Mouse (Mus musculus) thymus, adult 2 months (tissue): ENCODE data around the gene Nacc2. TPM values are rescaled to one million over a fixed set of nuclear protein-coding genes. Genes with fewer than 3 reads are reported as not detected.

Experiments
- DNase-seq: peaks from one replicate; pipeline ENCODE4 v3.0.0; 2021
- H3K27ac ChIP-seq: fragments of 200-500 bp; 2 replicates; pipeline ENCODE4 v1.5.1; 2012; ENCODE audit warnings: low read length, control low read depth; ENCODE audit not compliant: control insufficient read depth, insufficient read depth
- H3K27me3 ChIP-seq: fragments of 200-500 bp; 2 replicates; pipeline ENCODE4 v1.6.1; 2012; ENCODE audit warnings: mild to moderate bottlenecking, low read length, moderate library complexity, mixed read lengths; ENCODE audit not compliant: control insufficient read depth, insufficient read depth
- H3K36me3 ChIP-seq: fragments of 200-500 bp; 2 replicates; pipeline ENCODE4 v1.6.1; 2012; ENCODE audit warnings: mild to moderate bottlenecking, low read length, moderate library complexity; ENCODE audit not compliant: control insufficient read depth, insufficient read depth
- H3K4me1 ChIP-seq: fragments of 200-500 bp; replicated peaks from 2 replicates; pipeline ENCODE4 v1.6.1; 2012; ENCODE audit warnings: low read length; ENCODE audit not compliant: control insufficient read depth, insufficient read depth
- H3K4me3 ChIP-seq: fragments of 200-500 bp; 2 replicates; pipeline ENCODE4 v1.5.1; 2012; ENCODE audit warnings: mild to moderate bottlenecking, low read length, control low read depth, moderate library complexity; ENCODE audit not compliant: control insufficient read depth, insufficient read depth
- CTCF ChIP-seq: fragments of 200-500 bp; IDR thresholded peaks from 2 replicates; pipeline ENCODE4 v1.5.1; 2012; ENCODE audit warnings: mild to moderate bottlenecking, control low read depth, low read length, moderate library complexity, borderline replicate concordance; ENCODE audit not compliant: control insufficient read depth, poor library complexity, insufficient read depth; ENCODE audit errors: extremely low read depth
- POLR2A ChIP-seq: fragments of 200-500 bp; IDR thresholded peaks from 2 replicates; pipeline ENCODE4 v1.6.1; 2012; ENCODE audit warnings: mild to moderate bottlenecking, low read length, control low read depth, moderate library complexity; ENCODE audit not compliant: control insufficient read depth, poor library complexity, insufficient read depth; ENCODE audit errors: extremely low read depth
- WGBS: fragments of 180-500 bp; shearing (Covaris S2); methylation state at CpG from one replicate; pipeline ENCODE4 v1.1.7; 2018; 5-methylcytosine and 5-hydroxymethylcytosine counted together
- polyA plus RNA-seq: library from polyadenylated mRNA; depleted of rRNA; stranded (reverse); fragments of >200 nt; gene quantifications from 2 replicates; pipeline ENCODE4 v1.2.3, GENCODE M21; 2012

Nacc2 gene
- polyA plus RNA-seq, 1 experiment: 12.6 TPM

DNA sequence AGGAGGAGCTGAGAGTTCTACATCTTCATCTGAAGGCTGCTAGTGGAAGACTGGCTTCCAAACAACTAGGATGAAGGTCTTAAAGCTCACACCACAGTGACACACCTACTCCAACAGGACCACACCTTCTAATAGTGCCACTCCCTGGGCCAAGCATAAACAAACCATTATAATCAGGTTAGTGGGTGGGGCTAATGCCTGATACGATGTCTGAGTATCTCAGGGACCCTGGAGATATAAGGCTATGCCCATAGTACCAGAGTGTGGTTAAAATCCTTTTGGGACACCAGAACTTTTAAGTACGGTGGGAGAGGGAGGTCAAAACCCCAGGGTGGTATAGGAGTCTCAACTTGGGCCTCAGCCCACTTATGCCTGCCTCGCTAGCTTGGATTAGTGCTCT, 80.4 kb downstream of the Nacc2 start:
- DNase-seq: no peak
- Histone ChIP-seq H3K4me3 (no peak overlapping the region), H3K36me3 (no peaks in the 10 kb centered on the region), H3K27me3 (no peaks in the 10 kb centered on the region), H3K27ac (no peak overlapping the region), H3K4me1 (no peaks in the 10 kb centered on the region)
- WGBS: 100% methylated on average over 3 of the region's 3 CpGs
- no peak for TF ChIP-seq POLR2A
- no peak for TF ChIP-seq CTCF

- no peak overlapping the region for H3K4me3 ChIP-seq
- WGBS: 43% methylated on average over 14 of the region's 14 CpGs
- H3K4me1 ChIP-seq: no peaks in the 10 kb centered on the region
- no peak for TF ChIP-seq POLR2A
- H3K36me3 ChIP-seq: no peaks in the 10 kb centered on the region
- no peak for DNase-seq
- H3K27me3 ChIP-seq: no peaks in the 10 kb centered on the region
- H3K27ac ChIP-seq: no peak overlapping the region
Observed at GRCm38 (mm10) chr2:26041163-26041810, 81.7 kb downstream of the Nacc2 start.

DNA sequence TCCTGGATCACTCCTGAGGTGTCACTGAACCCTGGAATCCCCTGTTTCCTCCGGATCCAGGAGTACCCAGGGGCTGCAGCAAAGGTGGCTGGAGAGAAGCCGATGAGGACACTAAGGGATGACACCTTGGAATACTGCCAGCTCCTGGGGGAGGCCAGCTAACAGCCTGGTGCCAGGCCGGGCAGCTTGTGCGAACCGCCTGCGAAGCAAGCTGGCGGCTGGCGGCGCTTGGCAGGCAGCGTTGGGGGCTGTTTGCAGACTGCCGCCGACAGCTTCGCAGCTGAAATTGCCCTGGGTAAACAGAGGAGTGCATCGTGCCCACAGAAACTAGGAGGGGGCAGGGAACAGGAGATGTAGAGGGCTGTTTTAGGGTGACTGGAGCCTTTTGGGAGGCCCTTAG, 83.1 kb downstream of the Nacc2 start:
- Histone ChIP-seq H3K27ac (no peak overlapping the region), H3K4me3 (no peak overlapping the region), H3K36me3 (no peaks in the 10 kb centered on the region), H3K4me1 (no peaks in the 10 kb centered on the region), H3K27me3 (no peaks in the 10 kb centered on the region)
- DNase-seq: no peak
- WGBS: 29% methylated on average over 14 of the region's 14 CpGs
- no peak for TF ChIP-seq CTCF
- TF ChIP-seq POLR2A: no peak

GRCm38 (mm10) chr2:26037386-26037785, 85.6 kb downstream of the Nacc2 start:
- H3K4me1 ChIP-seq: no peaks in the 10 kb centered on the region
- H3K27ac ChIP-seq: no peak overlapping the region
- H3K27me3 ChIP-seq: no peaks in the 10 kb centered on the region
- no peak overlapping the region for H3K4me3 ChIP-seq
- no peak for DNase-seq
- 71% methylated on average over 6 of the region's 6 CpGs for WGBS
- no peaks in the 10 kb centered on the region for H3K36me3 ChIP-seq
- no peak for TF ChIP-seq POLR2A
- TF ChIP-seq CTCF: no peak

DNA sequence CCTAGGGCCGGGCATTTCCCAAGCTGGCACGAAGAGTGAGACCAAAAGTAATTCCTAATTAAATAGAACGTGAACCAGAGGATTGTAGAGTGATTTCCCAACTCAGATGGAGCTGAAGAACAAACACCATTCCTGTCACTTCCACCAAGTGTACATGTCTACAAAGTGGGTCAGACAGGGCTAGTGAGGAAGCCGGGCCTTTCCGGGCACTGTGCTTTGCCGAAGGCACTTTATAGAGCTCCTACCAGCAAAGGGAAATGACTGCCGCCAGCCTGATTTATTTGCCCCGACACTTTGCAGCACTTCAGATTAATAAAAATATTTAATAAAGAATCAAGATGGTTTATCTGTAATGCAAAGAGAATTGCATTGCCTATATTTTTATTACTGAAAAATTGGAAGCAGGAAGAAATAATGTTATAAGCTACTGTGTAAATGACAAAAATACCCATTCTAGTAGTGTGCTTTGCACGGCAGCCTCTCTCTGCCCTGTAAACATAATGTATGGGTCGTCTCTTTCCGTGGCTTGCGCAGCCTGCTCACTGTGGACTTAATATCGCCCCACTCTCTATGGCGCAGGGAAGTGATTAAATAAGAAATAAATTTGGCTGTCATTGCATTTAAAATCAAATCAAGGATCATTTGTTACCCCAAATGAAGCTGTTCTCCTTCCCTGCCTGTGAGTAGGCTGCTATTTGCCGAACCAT, 88.5 kb downstream of the Nacc2 start:
- 72% methylated on average over 15 of the region's 15 CpGs for WGBS
- no peaks in the 10 kb centered on the region for H3K27me3 ChIP-seq
- no peak for TF ChIP-seq CTCF
- no peak for TF ChIP-seq POLR2A
- no peaks in the 10 kb centered on the region for H3K36me3 ChIP-seq
- DNase-seq: no peak
- H3K4me1 ChIP-seq: no peaks in the 10 kb centered on the region
- no peak overlapping the region for H3K27ac ChIP-seq
- H3K4me3 ChIP-seq: no peak overlapping the region

GRCm38 (mm10) chr2:26030288-26030687, 92.7 kb downstream of the Nacc2 start:
- Histone ChIP-seq H3K4me1 (no peaks in the 10 kb centered on the region), H3K36me3 (no peaks in the 10 kb centered on the region), H3K27me3 (no peaks in the 10 kb centered on the region), H3K4me3 (no peak overlapping the region), H3K27ac (no peak overlapping the region)
- TF ChIP-seq POLR2A (no peak), CTCF (no peak)
- WGBS: 69% methylated on average over 3 of the region's 3 CpGs
- DNase-seq: no peak
